Mouse (Mus musculus) kidney, adult 2 months (tissue): ENCODE data around the gene Ifng.

Source experiments
- CTCF ChIP-seq: fragments of 200-500 bp; conservative IDR thresholded peaks from 2 replicates; pipeline ENCODE4 v1.5.1; 2011; ENCODE audit warnings: low read depth, mild to moderate bottlenecking, control low read depth, low read length, moderate library complexity, mixed read lengths; ENCODE audit not compliant: insufficient read depth, insufficient read length
- POLR2A ChIP-seq: fragments of 200-500 bp; IDR thresholded peaks from one replicate; pipeline ENCODE4 v1.6.1; 2011; ENCODE audit warnings: low read depth, low read length, control low read depth

DNA sequence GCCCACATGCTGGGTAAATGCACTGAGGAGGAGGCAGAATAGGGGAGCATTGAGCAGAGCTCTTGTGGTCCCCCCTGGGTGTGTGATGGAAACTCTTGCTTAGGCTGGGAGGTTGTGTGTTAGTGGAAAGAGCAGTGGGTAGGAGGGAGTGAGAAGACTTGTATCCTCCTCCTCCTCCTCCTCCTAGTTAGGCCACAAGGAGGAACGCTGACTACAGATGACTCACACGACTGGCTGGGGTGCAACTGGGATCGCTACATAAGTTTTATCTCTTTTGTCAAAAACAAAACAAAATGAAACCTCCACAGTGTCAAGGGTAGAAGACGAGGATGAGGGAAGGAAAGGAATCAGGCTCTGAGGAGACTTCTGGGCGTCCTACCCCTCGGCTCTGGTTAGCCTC, 2.2 kb downstream of the Ifng start:
- no peak for TF ChIP-seq CTCF
- TF ChIP-seq POLR2A, result no peak
